Mouse (Mus musculus) right cerebral cortex, postnatal 14 days (tissue): Measurements from ENCODE around the gene Fam198a.

Source experiments
- DNase-seq: peaks from one replicate; pipeline ENCODE4 v3.0.0; 2022

Fam198a gene

DNA sequence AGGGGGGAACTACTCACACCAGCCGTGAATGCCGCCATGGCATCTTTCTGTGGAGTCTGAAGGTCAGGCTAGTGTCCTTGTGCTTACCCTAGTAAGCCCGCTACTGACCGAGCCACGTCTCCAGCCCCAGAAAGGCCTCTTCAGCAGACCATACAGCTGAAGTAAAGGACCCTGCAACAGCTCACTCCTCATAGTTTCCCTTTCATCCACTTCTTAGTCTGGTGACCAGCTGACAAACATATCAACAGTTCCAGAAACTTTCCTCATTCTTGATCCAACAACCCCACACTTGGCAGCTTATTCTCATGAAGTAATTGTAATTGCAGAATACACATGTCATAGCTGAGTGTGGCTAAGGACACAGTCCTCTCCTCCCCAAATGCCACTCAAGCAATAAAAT is 73.1 kb downstream of the Fam198a start:
- DNase-seq = no peak

DNA sequence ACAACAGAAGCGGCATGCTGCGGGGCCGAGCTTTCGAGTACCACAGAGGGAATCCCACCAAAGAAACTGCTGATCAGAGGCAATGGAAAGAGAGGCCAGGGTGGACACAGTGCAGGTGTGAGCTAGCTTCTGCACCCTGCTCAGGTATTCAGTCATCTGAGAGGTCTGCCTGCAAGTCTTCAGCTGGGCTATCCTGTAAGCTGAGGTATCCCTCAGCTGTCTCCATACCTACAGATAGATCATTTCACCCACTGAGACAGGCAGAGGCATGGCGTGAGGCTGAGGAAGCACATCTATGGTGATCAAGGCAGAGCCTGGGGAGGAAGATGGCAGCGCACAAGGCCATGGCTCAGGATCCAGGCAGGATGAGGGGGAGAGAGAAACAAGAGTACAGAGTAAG is 73.6 kb downstream of the Fam198a start:
- DNase-seq = no peak

DNA sequence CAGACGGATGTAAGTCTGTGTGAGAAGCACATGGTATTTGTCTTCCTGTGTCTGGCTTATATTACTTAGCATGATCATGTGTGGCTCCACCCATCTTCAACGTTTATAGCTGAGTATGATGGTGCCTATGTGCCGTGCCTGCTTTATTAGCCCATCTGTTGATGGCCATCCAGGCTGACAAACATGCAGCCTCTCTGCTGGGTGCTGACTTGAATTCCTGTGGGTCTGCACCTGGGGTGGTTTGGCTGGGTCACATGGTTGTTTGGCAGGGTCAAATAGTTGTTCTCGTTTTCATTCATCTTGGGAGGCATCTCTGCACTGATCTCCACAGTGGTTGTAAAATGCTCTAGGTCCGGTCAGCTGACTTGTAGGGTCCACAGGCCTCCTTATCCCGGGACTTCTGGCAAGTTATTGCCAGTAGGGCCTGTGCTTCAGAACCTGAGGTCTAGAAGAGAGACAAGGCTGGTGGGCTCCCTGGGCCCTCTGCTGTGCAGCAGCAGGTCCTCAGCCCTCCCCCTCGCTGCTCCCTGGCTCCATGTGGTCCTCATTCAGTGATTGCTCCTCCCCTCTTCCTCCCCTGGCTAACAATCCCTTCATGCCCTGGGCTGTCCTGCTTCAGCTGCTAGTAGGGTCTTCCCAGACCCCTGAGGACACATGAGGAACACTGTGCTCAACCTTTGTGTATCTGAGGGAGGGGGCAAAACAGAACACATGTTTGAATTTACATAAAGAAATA is 75.2 kb downstream of the Fam198a start:
- DNase-seq = no peak

DNA sequence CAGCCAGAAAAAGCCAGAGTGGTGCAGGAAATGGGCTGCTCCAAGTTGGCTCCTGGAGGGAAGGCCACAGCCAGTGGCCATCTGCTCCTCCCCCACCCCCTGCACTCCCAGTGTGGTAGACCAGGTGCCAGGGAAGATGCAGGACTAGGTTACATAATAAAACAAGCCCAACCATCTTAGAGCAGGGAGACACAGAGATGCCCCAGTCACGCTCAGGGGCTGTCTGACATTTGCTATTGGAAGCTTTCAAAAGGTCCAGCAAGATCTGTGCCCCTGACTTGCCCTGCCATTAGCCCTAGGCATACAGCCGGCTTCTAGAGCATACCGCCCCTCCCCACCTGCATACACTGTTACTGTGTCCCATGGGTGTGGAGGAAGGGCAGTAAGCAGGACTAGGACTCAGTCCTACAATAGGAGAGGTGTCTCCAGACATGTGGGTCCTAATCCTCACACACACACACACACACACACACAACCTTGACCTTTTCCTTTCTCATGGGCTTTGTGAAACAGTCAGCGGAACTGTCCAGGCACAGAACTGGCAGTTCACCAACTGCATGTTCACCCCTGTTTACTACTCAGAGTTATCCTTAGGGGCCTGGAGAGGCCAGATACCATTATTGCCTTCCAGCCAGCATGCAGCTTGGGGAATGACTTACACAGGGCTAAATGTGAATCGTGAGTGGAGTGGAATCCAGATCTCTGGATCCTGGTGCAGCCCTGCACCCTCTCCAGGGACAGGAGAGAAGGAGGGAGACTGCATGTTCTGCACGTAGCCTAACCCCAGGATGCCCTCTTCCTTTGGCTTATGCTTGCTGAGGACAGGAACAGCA is 76.5 kb downstream of the Fam198a start:
- no peak for DNase-seq

DNA sequence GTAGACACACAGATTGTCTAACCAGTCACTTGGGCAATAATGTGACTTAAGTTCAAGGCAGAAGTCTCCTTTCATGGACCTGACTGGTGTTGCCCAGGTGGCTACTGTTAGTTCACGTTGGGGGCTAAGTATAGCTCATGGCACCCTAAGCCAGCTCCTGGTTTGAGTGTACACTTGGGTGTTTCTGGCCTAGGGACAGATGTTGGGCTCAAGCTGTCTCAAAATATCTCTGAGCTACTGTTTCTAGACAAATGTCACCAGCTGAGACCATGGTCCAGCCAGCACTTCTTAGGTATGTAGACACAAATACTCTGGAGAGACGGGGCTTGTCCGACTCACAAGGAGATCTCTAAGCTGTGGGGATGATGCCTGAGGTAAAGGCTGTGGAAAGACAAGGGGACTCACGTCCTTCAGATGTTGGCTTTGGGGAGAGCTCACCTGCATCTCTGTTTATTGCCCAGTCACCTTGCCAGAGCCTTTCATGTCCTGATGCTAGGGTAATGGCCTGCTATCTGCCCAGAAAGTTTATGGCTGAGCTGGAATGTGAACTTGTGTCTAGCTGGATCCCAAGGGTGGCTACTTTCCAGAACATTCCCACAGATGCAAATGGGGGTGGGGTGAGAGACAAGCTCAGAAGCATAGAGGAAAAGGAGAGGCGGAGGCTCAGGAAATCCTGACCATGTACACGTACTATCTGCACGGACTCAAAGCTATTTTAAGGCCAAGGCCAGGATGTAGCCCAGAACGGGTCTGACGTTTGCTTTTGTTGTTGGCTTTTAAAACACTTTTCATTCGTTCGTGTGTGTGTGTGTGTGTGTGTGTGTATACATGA is 77.3 kb downstream of the Fam198a start:
- DNase-seq = no peak

DNA sequence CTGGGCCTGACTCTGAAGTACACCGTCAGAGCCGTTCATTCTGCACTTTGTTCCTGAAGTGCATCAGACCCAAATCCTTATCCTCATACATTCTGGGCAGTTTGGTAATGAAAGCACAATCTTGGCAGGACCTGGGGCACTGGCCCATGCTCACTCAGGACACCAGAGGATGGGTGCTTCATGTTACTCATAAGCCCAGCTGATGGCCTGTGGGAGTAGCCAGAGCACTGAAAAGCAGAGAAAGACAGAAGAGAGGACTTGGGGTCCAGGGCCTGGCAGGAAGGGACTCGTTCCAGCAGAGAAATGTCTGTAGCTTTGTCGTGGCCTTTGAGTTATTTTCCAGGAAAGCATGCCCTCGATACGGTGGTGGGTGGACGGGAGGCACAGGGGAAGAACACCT is 79.0 kb downstream of the Fam198a start:
- no peak for DNase-seq
